Mouse (Mus musculus): ENCODE data around the gene Exoc8.

The Exoc8 gene

GRCm38 (mm10) chr8:124897386-124898250, at the start of gene Exoc8, which contains the start of gene Sprtn:
Exoc8 (minus strand) TSS chr8:124897705.
Sprtn (plus strand) TSS chr8:124897886.
- DNase-seq: peak; percentile 96

GRCm38 (mm10) chr8:124944406-124944805, 46.9 kb upstream of the Exoc8 start:
- DNase-seq: no peak

- no peak for DNase-seq
These were observed 46.3 kb upstream of the Exoc8 start for GRCm38 (mm10) chr8:124943801-124944200.

- no peak for DNase-seq
These were observed 39.8 kb upstream of the Exoc8 start for GRCm38 (mm10) chr8:124937293-124937692.

GRCm38 (mm10) chr8:124936699-124937098, 39.2 kb upstream of the Exoc8 start:
- no peak for DNase-seq

- DNase-seq: no peak
These were observed 37.6 kb upstream of the Exoc8 start for GRCm38 (mm10) chr8:124935116-124935515.

- DNase-seq: no peak
These were observed 34.9 kb upstream of the Exoc8 start for GRCm38 (mm10) chr8:124932435-124932834.

- DNase-seq: no peak
These were observed 33.1 kb upstream of the Exoc8 start for GRCm38 (mm10) chr8:124930649-124931048.

GRCm38 (mm10) chr8:124930086-124930485, 32.6 kb upstream of the Exoc8 start:
- DNase-seq: no peak

- no peak for DNase-seq
These were observed 31.5 kb upstream of the Exoc8 start for GRCm38 (mm10) chr8:124929006-124929405.

- peak; percentile 67 for DNase-seq
These were observed 28.9 kb upstream of the Exoc8 start for GRCm38 (mm10) chr8:124926351-124926771.

- no peak for DNase-seq
These were observed 28.2 kb upstream of the Exoc8 start for GRCm38 (mm10) chr8:124925544-124926266.

- peak; percentile 35 for DNase-seq
These were observed 26.6 kb upstream of the Exoc8 start for GRCm38 (mm10) chr8:124923971-124924652.

GRCm38 (mm10) chr8:124922490-124923089, 25.1 kb upstream of the Exoc8 start:
- no peak for DNase-seq

GRCm38 (mm10) chr8:124921369-124922279, 24.1 kb upstream of the Exoc8 start:
- DNase-seq: peak; percentile 41

- no peak for DNase-seq
These were observed 20.4 kb upstream of the Exoc8 start for GRCm38 (mm10) chr8:124917741-124918484.

- no peak for DNase-seq
These were observed 16.6 kb upstream of the Exoc8 start for GRCm38 (mm10) chr8:124914061-124914460.

GRCm38 (mm10) chr8:124911938-124912872, 14.7 kb upstream of the Exoc8 start:
- peak; percentile 17 for DNase-seq

- DNase-seq: no peak
These were observed 12.8 kb upstream of the Exoc8 start for GRCm38 (mm10) chr8:124910349-124910748.

GRCm38 (mm10) chr8:124909936-124910335, 12.4 kb upstream of the Exoc8 start:
- DNase-seq: no peak
